Mouse (Mus musculus) megakaryocyte, adult 5-6 weeks (primary cell): ENCODE measurements around the gene Cym. TPM values are rescaled to one million over a fixed set of nuclear protein-coding genes. Genes with fewer than 3 reads are reported as not detected.

Experiments
- ATAC-seq: 2 replicates; pipeline ENCODE4 v1.8.0; 2016; ENCODE audit warnings: mild to moderate bottlenecking, inconsistent platforms; ENCODE audit not compliant: poor library complexity, severe bottlenecking
- total RNA-seq, 2 experiments: library from RNA; stranded (forward) in 1 of 2; stranded (reverse) in 1 of 2; fragments of 153-499, 151-499 nt in 1 of 2; fragments of 221-1000, 200-1000 nt in 1 of 2; gene quantifications; 2 replicates each; pipeline versions ENCODE4 v1.2.3 to v1.2.4; 2015 to 2017

Gene Cym
- total RNA-seq, 2 experiments from 2014 or later = 0.74 TPM; not detected in 1

GRCm38 (mm10) chr3:107225820-107226219 lies 4.3 kb upstream of the Cym start:
- ATAC-seq = no peak

- no peak for ATAC-seq
Observed at GRCm38 (mm10) chr3:107223230-107223629, 1.7 kb upstream of the Cym start.

- ATAC-seq = no peak
Observed at GRCm38 (mm10) chr3:107218572-107218971, 3.0 kb downstream of the Cym start.

GRCm38 (mm10) chr3:107217101-107217480 lies 4.4 kb downstream of the Cym start:
- no peak for ATAC-seq

- no peak for ATAC-seq
Observed at GRCm38 (mm10) chr3:107216400-107217100, 5.0 kb downstream of the Cym start.

- no peak for ATAC-seq
Observed at GRCm38 (mm10) chr3:107214606-107215005, 6.9 kb downstream of the Cym start.

- ATAC-seq = no peak
Observed at GRCm38 (mm10) chr3:107207625-107208253, 13.8 kb downstream of the Cym start.

GRCm38 (mm10) chr3:107206490-107207150 lies 14.9 kb downstream of the Cym start:
- no peak for ATAC-seq

GRCm38 (mm10) chr3:107205994-107206393 lies 15.5 kb downstream of the Cym start:
- peak; percentile 65 for ATAC-seq

GRCm38 (mm10) chr3:107205170-107205569 lies 16.4 kb downstream of the Cym start:
- peak; percentile 43 for ATAC-seq

GRCm38 (mm10) chr3:107204413-107204812 lies 17.1 kb downstream of the Cym start:
- ATAC-seq = no peak

GRCm38 (mm10) chr3:107201310-107202180 lies 20.0 kb downstream of the Cym start:
- no peak for ATAC-seq

- ATAC-seq = no peak
Observed at GRCm38 (mm10) chr3:107188226-107188899, 33.2 kb downstream of the Cym start.

GRCm38 (mm10) chr3:107187022-107187421 lies 34.5 kb downstream of the Cym start:
- no peak for ATAC-seq

- no peak for ATAC-seq
Observed at GRCm38 (mm10) chr3:107185597-107185996, 35.9 kb downstream of the Cym start.

GRCm38 (mm10) chr3:107183178-107183577 lies 38.4 kb downstream of the Cym start:
- no peak for ATAC-seq

GRCm38 (mm10) chr3:107182756-107183155 lies 38.8 kb downstream of the Cym start, which contains the start of gene Kcna10:
Kcna10 (plus strand) TSS chr3:107183056.
- no peak for ATAC-seq

- ATAC-seq = no peak
Observed at GRCm38 (mm10) chr3:107180860-107181259, 40.7 kb downstream of the Cym start.

- no peak for ATAC-seq
Observed at GRCm38 (mm10) chr3:107176501-107176900, 45.0 kb downstream of the Cym start.

GRCm38 (mm10) chr3:107175486-107175885 lies 46.0 kb downstream of the Cym start:
- ATAC-seq = no peak
